9 mouse cellular contexts compared by ENCODE assay signal in the genomic region with DNA sequence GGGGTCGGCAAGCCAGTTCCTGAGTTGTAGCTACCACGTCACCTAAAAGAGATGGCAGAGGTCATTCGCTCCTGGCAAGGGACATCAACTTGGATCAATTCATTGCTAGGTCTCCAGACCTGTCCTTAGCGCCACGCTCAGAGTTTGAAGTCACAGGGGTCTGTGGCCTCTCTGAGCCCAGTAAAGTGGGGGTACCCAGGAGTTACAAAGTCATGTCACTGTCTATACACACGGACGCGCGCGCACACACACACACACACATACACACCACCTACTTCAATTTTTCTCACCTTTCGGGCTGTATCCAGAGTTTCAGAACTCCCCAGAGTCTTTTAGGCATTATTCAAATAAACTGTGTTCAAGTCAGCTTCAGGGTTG. TPM values are rescaled to one million over a fixed set of nuclear protein-coding genes. Genes with fewer than 3 reads are reported as not detected.
A peak's percentile ranks its signal among the peaks of the same experiment; 100 is the strongest.
DNase-seq lines count a peak whose midpoint lies in the region; ATAC-seq and TF ChIP-seq lines count a peak whose summit lies in the region.
"Had no signal": no experiment of that assay in that cellular context is flagged by ENCODE, and none has a peak within 500 bp of the region (broad histone marks: within the 10 kb centered on the region; RNA-seq: fewer than 3 reads in every experiment).

No protein-coding gene starts in this region.

- intact Hi-C loops in heart, postnatal 25 days (cut with DNase I): no loop called here

- H3K4me3 ChIP-seq in heart, postnatal 0 days (ENCODE audit: low read depth, low read length): peak overlapping the region; percentile 70
- peak overlapping the region; percentile 54 for H3K4me3 ChIP-seq in bone marrow, adult 2 months (replicated peaks; ENCODE audit: control insufficient read depth, low read depth, low read length)
- H3K4me3 ChIP-seq in hindbrain, embryonic 10.5 days: peak overlapping the region; percentile 64
- H3K4me3 ChIP-seq in liver, postnatal 0 days (ENCODE audit: low read depth, low read length): peak overlapping the region; percentile 56

- no peaks in the 10 kb centered on the region for H3K9me3 ChIP-seq in heart, postnatal 0 days (replicated peaks; ENCODE audit: control insufficient read depth, low read length)
- H3K9me3 ChIP-seq in hindbrain, embryonic 10.5 days: no peaks in the 10 kb centered on the region
- no peaks in the 10 kb centered on the region for H3K9me3 ChIP-seq in liver, postnatal 0 days (ENCODE audit: low read length)

- H3K9ac ChIP-seq in heart, postnatal 0 days (replicated peaks; ENCODE audit: low read depth, low read length): peak overlapping the region; percentile 61; the same call in 1 of the 2 replicates
- H3K9ac ChIP-seq in liver, postnatal 0 days (replicated peaks): no peak overlapping the region

- TF ChIP-seq POLR2A in bone marrow, adult 2 months (IDR thresholded peaks at IDR 0.05; ENCODE audit: borderline replicate concordance, control insufficient read depth, low read depth, low read length): no peak

- no peak; the same call in 1 of the 2 replicates for ATAC-seq in heart, postnatal 0 days (ENCODE audit: insufficient read depth, low read depth)
- ATAC-seq in liver, postnatal 0 days: no peak
- no peak for ATAC-seq in frontal cortex, adult (ENCODE audit: low TSS enrichment)

- no peak for TF ChIP-seq EP300 in heart, postnatal 0 days (IDR thresholded peaks at IDR 0.05; ENCODE audit: low read depth)
- no peak for TF ChIP-seq EP300 in liver, postnatal 0 days (IDR thresholded peaks at IDR 0.05; ENCODE audit: low read depth)

- WGBS in heart, postnatal 0 days: 41% methylated on average over 11 of the region's 11 CpGs
- WGBS in bone marrow, adult 2 months: 61% methylated on average over 11 of the region's 11 CpGs
- WGBS in hindbrain, embryonic 10.5 days: 33% methylated on average over 11 of the region's 11 CpGs
- 41% methylated on average over 11 of the region's 11 CpGs for WGBS in liver, postnatal 0 days (ENCODE audit: insufficient replicate concordance)

- DNase-seq in heart, postnatal 0 days (ENCODE audit: low spot score): no peak
- no peak for DNase-seq in heart, postnatal 25 days (ENCODE audit: low spot score)
- DNase-seq in hindbrain, embryonic 10.5 days (ENCODE audit: low spot score): no peak
- no peak for DNase-seq in liver, postnatal 0 days
- no peak for DNase-seq in urinary bladder, postnatal 25 days (ENCODE audit: low spot score)
- DNase-seq in layer of hippocampus, postnatal 25 days (ENCODE audit: extremely low spot score in 1 of 2, low spot score in 1 of 2): no peak

- no peaks in the 10 kb centered on the region for H3K4me1 ChIP-seq in heart, postnatal 0 days (ENCODE audit: control insufficient read depth, insufficient read depth)
- no peaks in the 10 kb centered on the region for H3K4me1 ChIP-seq in bone marrow, adult 2 months (ENCODE audit: control insufficient read depth, insufficient read depth, low read length)
- H3K4me1 ChIP-seq in hindbrain, embryonic 10.5 days (replicated peaks): no peaks in the 10 kb centered on the region
- no peaks in the 10 kb centered on the region for H3K4me1 ChIP-seq in liver, postnatal 0 days (ENCODE audit: insufficient read depth)

- peak overlapping the region; percentile 68 for H3K4me2 ChIP-seq in heart, postnatal 0 days (ENCODE audit: low read depth, low read length)
- peak overlapping the region; percentile 73 for H3K4me2 ChIP-seq in liver, postnatal 0 days (ENCODE audit: low read depth, low read length)

- H3K27me3 ChIP-seq in heart, postnatal 0 days (ENCODE audit: control insufficient read depth, insufficient read depth, low read length): no peaks in the 10 kb centered on the region
- H3K27me3 ChIP-seq in hindbrain, embryonic 10.5 days (ENCODE audit: insufficient read depth, poor library complexity, severe bottlenecking): peaks cover 7% of the 10 kb centered on the region; the same call in 1 of the 2 replicates
- no peaks in the 10 kb centered on the region; the same call in 1 of the 2 replicates for H3K27me3 ChIP-seq in liver, postnatal 0 days (ENCODE audit: insufficient read depth, low read length)

- TF ChIP-seq CTCF in heart, postnatal 0 days (IDR thresholded peaks at IDR 0.05; ENCODE audit: low read depth): no peak
- TF ChIP-seq CTCF in bone marrow, adult 2 months (IDR thresholded peaks at IDR 0.05; ENCODE audit: control insufficient read depth, insufficient read depth, low read length): no peak
- TF ChIP-seq CTCF in liver, postnatal 0 days (IDR thresholded peaks at IDR 0.05; ENCODE audit: low read depth): no peak

- H3K36me3 ChIP-seq in heart, postnatal 0 days (replicated peaks; ENCODE audit: control insufficient read depth, insufficient read depth, low read length): no peaks in the 10 kb centered on the region
- no peaks in the 10 kb centered on the region for H3K36me3 ChIP-seq in hindbrain, embryonic 10.5 days
- no peaks in the 10 kb centered on the region for H3K36me3 ChIP-seq in liver, postnatal 0 days (replicated peaks; ENCODE audit: insufficient read depth, low read length)

- H3K27ac ChIP-seq in heart, postnatal 0 days (ENCODE audit: low read depth): no peak overlapping the region; the same call in 1 of the 2 replicates
- H3K27ac ChIP-seq in bone marrow, adult 2 months (ENCODE audit: control insufficient read depth, insufficient read depth, low read depth, low read length, poor library complexity): no peak overlapping the region
- no peak overlapping the region for H3K27ac ChIP-seq in hindbrain, embryonic 10.5 days
- H3K27ac ChIP-seq in liver, postnatal 0 days (ENCODE audit: low read depth): no peak overlapping the region

RNA-seq across cellular contexts. Expression of a gene that starts 0.4 kb away (rescaled TPM):
- 20.8 and 24.4 TPM in 2 replicates for total RNA-seq in heart, postnatal 0 days (2014; rRNA removed; ENCODE audit: low replicate concordance)
- polyA plus RNA-seq in heart, postnatal 0 days (2015; fragmentation: Nextera tagmentation; extraction: Ambion mirVana): 5.0 and 5.1 TPM in 2 replicates
- 1 to 10 TPM; 3.7 to 6.3 TPM for total RNA-seq in heart, postnatal 25 days (2021)
- 0.75 and 2.3 TPM in 2 replicates for polyA plus RNA-seq in bone marrow, adult 2 months (2011; ENCODE audit: insufficient read depth, insufficient read length, low replicate concordance, missing spikeins)
- polyA plus RNA-seq in hindbrain, embryonic 10.5 days (2016; fragmentation: Nextera tagmentation; extraction: Ambion mirVana): 0.58 and 1.0 TPM in 2 replicates
- 0.40 and 0.81 TPM in 2 replicates for polyA plus RNA-seq in liver, postnatal 0 days (2015; fragmentation: Nextera tagmentation; extraction: Ambion mirVana)
- 10 to 100 TPM; 63.4 to 64.5 TPM for total RNA-seq in layer of hippocampus, postnatal 25 days (2021)
- total RNA-seq: MEL had no signal
